Mouse (Mus musculus): Measurements from ENCODE around the gene Frem2.

The Frem2 gene

DNA sequence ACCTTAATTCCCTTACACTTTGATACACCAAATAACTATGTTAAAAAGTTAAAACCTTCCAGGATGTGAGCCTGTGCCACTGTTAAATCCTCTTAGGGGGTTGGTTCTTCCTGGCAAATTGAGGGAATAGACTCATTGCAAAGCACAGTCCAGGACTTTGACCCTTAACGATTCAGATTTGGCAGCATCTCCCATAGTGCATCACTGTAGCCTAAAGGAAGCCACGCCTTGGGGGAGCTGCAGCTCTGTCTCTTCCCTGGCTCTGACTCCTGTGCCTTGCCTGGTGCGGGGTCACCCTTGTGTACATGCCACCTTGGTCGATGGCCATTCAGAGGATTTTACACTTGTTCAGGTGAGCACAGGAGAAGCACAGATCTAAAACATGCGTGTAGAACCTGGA lies 187.5 kb downstream of the Frem2 start:
- DNase-seq (ENCODE audit: low spot score in 2 of 2) = no peak

GRCm38 (mm10) chr3:53467356-53467755 lies 189.8 kb downstream of the Frem2 start:
- DNase-seq (ENCODE audit: low spot score in 2 of 2) = no peak

DNA sequence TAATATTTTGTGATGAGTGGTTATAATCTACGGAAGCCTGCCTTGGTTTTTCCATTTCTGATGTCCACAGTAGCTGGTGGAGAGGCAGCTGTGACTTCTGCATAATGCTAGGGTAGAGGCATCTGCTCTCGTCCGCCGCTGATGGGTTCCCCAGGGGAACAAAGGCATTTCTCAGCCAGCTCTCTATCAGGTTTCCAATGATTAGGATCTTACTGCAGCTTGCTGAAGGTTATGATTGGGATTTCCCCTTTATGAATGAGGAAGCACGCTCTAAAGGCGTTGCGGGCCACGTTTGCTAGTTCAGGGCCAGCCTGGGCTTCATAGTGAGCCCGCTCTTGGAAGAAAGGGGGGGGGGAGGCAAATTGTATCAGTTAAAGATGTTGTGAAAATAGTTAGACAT lies 190.7 kb downstream of the Frem2 start:
- no peak for DNase-seq (ENCODE audit: low spot score in 2 of 2)

- DNase-seq (ENCODE audit: low spot score in 2 of 2) = no peak
Observed at GRCm38 (mm10) chr3:53465330-53465729, 191.8 kb downstream of the Frem2 start.

- no peak for DNase-seq (ENCODE audit: low spot score in 2 of 2)
Observed at GRCm38 (mm10) chr3:53464146-53464698, 192.9 kb downstream of the Frem2 start.
